Mouse (Mus musculus) midbrain, embryonic 11.5 days (tissue): ENCODE data around the gene Fam227a. TPM values are rescaled to one million over a fixed set of nuclear protein-coding genes. Genes with fewer than 3 reads are reported as not detected.
A peak's percentile ranks its signal among the peaks of the same experiment; 100 is the strongest.
"Not testable (repeated sequence)": the region's sequence is repeated elsewhere in the genome, so short reads cannot be mapped to it uniquely, and the experiment has no call there.

Source experiments
- ATAC-seq: fragments of 200-750 bp; cut with Nextera tagmentation; 2 replicates; pipeline ENCODE4 v1.8.0; 2017; ENCODE audit warnings: moderate TSS enrichment, moderate library complexity; ENCODE audit not compliant: low FRiP score
- DNase-seq: peaks from one replicate; pipeline ENCODE4 v3.0.0; 2015; ENCODE audit warnings: low spot score; ENCODE audit errors: missing footprints
- H3K27ac ChIP-seq: fragments of 300-500 bp; sonication (generic); 2 replicates; pipeline ENCODE4 v1.5.1; 2014; ENCODE audit warnings: low read depth, low read length
- H3K27me3 ChIP-seq: fragments of 300-500 bp; sonication (generic); 2 replicates; pipeline ENCODE4 v1.6.1; 2014; ENCODE audit warnings: mild to moderate bottlenecking, low read length, moderate library complexity, mixed read lengths; ENCODE audit not compliant: control insufficient read depth, insufficient read depth
- H3K36me3 ChIP-seq: fragments of 300-500 bp; sonication (generic); 2 replicates; pipeline ENCODE4 v1.6.1; 2014; ENCODE audit warnings: mild to moderate bottlenecking, low read length, moderate library complexity, mixed read lengths; ENCODE audit not compliant: control insufficient read depth, insufficient read depth
- H3K4me1 ChIP-seq: fragments of 300-500 bp; sonication (generic); 2 replicates; pipeline ENCODE4 v1.6.1; 2014; ENCODE audit warnings: low read length; ENCODE audit not compliant: control insufficient read depth, insufficient read depth
- H3K4me2 ChIP-seq: fragments of 300-500 bp; sonication (generic); 2 replicates; pipeline ENCODE4 v1.6.1; 2014; ENCODE audit warnings: mild to moderate bottlenecking, moderate library complexity
- H3K4me3 ChIP-seq: fragments of 300-500 bp; sonication (generic); 2 replicates; pipeline ENCODE4 v1.5.1; 2014; ENCODE audit warnings: low read depth, low read length
- H3K9ac ChIP-seq: fragments of 300-500 bp; sonication (generic); 2 replicates; pipeline ENCODE4 v1.6.1; 2014; ENCODE audit warnings: low read length
- H3K9me3 ChIP-seq: fragments of 300-500 bp; sonication (generic); 2 replicates; pipeline ENCODE4 v1.6.1; 2016; ENCODE audit warnings: low read length; ENCODE audit not compliant: control insufficient read depth
- WGBS: fragments of 180-500 bp; shearing (Covaris S2); extraction: QIAGEN DNeasy Blood & Tissue Kit; methylation state at CpG from one replicate; pipeline ENCODE4 v1.1.7; 2014; 5-methylcytosine and 5-hydroxymethylcytosine counted together
- polyA plus RNA-seq: library from polyadenylated mRNA; unstranded; fragments of >200 nt; fragmentation: Nextera tagmentation; extraction: Ambion mirVana; gene quantifications from 2 replicates; pipeline ENCODE4 v1.2.1, GENCODE M21; 2014

Gene Fam227a
- polyA plus RNA-seq, 1 experiment from 2014 or later: 3.7 TPM

- peak overlapping the region; percentile 84 for H3K9ac ChIP-seq
- H3K27me3 ChIP-seq: no peaks in the 10 kb centered on the region
- H3K4me3 ChIP-seq: peak overlapping the region; percentile 79
- no peaks in the 10 kb centered on the region for H3K9me3 ChIP-seq
- H3K27ac ChIP-seq: no peak overlapping the region
- H3K36me3 ChIP-seq: no peaks in the 10 kb centered on the region
- WGBS: 22% methylated on average over 15 of the region's 15 CpGs
- no peak for ATAC-seq
- H3K4me2 ChIP-seq: peak overlapping the region; percentile 66
- H3K4me1 ChIP-seq: peaks cover 27% of the 10 kb centered on the region
- no peak for DNase-seq
Observed at GRCm38 (mm10) chr15:79686046-79686869, 27.5 kb upstream of the Fam227a start.

- H3K9me3 ChIP-seq: no peaks in the 10 kb centered on the region
- H3K4me2 ChIP-seq: peak overlapping the region; percentile 66
- 62% methylated on average over 6 of the region's 6 CpGs for WGBS
- peaks cover 27% of the 10 kb centered on the region for H3K4me1 ChIP-seq
- H3K36me3 ChIP-seq: no peaks in the 10 kb centered on the region
- H3K4me3 ChIP-seq: peak overlapping the region; percentile 79; the same call in 1 of the 2 replicates
- H3K27me3 ChIP-seq: no peaks in the 10 kb centered on the region
- H3K27ac ChIP-seq: no peak overlapping the region
- H3K9ac ChIP-seq: peak overlapping the region; percentile 84; the same call in 1 of the 2 replicates
- ATAC-seq: no peak
- DNase-seq: no peak
Observed at GRCm38 (mm10) chr15:79685141-79685641, 26.4 kb upstream of the Fam227a start.

- DNase-seq (no peak), ATAC-seq (no peak)
- Histone ChIP-seq H3K4me3 (no peak overlapping the region), H3K4me2 (peak overlapping the region; percentile 66; the same call in 1 of the 2 replicates), H3K9ac (peak overlapping the region; percentile 2; the same call in 1 of the 2 replicates), H3K36me3 (no peaks in the 10 kb centered on the region), H3K27ac (no peak overlapping the region), H3K9me3 (no peaks in the 10 kb centered on the region), H3K4me1 (peaks cover 23% of the 10 kb centered on the region), H3K27me3 (no peaks in the 10 kb centered on the region)
- WGBS: 92% methylated on average over 6 of the region's 6 CpGs
Observed at GRCm38 (mm10) chr15:79684616-79685015, 25.9 kb upstream of the Fam227a start.

GRCm38 (mm10) chr15:79683707-79684465, 25.1 kb upstream of the Fam227a start:
- H3K9me3 ChIP-seq: no peaks in the 10 kb centered on the region
- no peak for ATAC-seq
- H3K4me1 ChIP-seq: peaks cover 21% of the 10 kb centered on the region
- no peak overlapping the region for H3K27ac ChIP-seq
- no peaks in the 10 kb centered on the region for H3K27me3 ChIP-seq
- peak overlapping the region; percentile 12; the same call in 1 of the 2 replicates for H3K9ac ChIP-seq
- DNase-seq: no peak
- H3K36me3 ChIP-seq: no peaks in the 10 kb centered on the region
- H3K4me2 ChIP-seq: no peak overlapping the region
- no peak overlapping the region for H3K4me3 ChIP-seq
- 78% methylated on average over 19 of the region's 19 CpGs for WGBS

GRCm38 (mm10) chr15:79683146-79683545, 24.4 kb upstream of the Fam227a start:
- H3K4me3 ChIP-seq: no peak overlapping the region
- peaks cover 18% of the 10 kb centered on the region for H3K4me1 ChIP-seq
- no peak overlapping the region for H3K4me2 ChIP-seq
- no peak for DNase-seq
- no peaks in the 10 kb centered on the region for H3K9me3 ChIP-seq
- H3K36me3 ChIP-seq: no peaks in the 10 kb centered on the region
- no peak overlapping the region for H3K27ac ChIP-seq
- 87% methylated on average over 6 of the region's 6 CpGs for WGBS
- no peaks in the 10 kb centered on the region for H3K27me3 ChIP-seq
- no peak overlapping the region for H3K9ac ChIP-seq
- no peak for ATAC-seq

GRCm38 (mm10) chr15:79681973-79682372, 23.2 kb upstream of the Fam227a start:
- Histone ChIP-seq H3K27me3 (no peaks in the 10 kb centered on the region), H3K4me2 (no peak overlapping the region), H3K4me1 (peaks cover 18% of the 10 kb centered on the region), H3K9me3 (no peaks in the 10 kb centered on the region), H3K27ac (no peak overlapping the region), H3K9ac (no peak overlapping the region), H3K4me3 (no peak overlapping the region), H3K36me3 (no peaks in the 10 kb centered on the region)
- WGBS: 85% methylated on average over 4 of the region's 4 CpGs
- DNase-seq (no peak), ATAC-seq (no peak)

GRCm38 (mm10) chr15:79677936-79678335, 19.2 kb upstream of the Fam227a start:
- no peak for ATAC-seq
- Histone ChIP-seq H3K9me3 (no peaks in the 10 kb centered on the region), H3K4me1 (no peaks in the 10 kb centered on the region), H3K9ac (no peak overlapping the region), H3K4me3 (no peak overlapping the region), H3K36me3 (peaks cover 13% of the 10 kb centered on the region; the same call in 1 of the 2 replicates), H3K27me3 (no peaks in the 10 kb centered on the region), H3K27ac (no peak overlapping the region), H3K4me2 (no peak overlapping the region)
- WGBS: 91% methylated on average over 2 of the region's 2 CpGs
- no peak for DNase-seq

GRCm38 (mm10) chr15:79671828-79672348, 13.1 kb upstream of the Fam227a start:
- WGBS: 93% methylated on average over 11 of the region's 11 CpGs
- H3K9ac ChIP-seq, ATAC-seq, H3K9me3 ChIP-seq, H3K27me3 ChIP-seq, H3K4me1 ChIP-seq, H3K27ac ChIP-seq, DNase-seq: not testable (repeated sequence)
- peak overlapping the region; percentile 93; the same call in 1 of the 2 replicates for H3K4me3 ChIP-seq
- H3K4me2 ChIP-seq: peak overlapping the region; percentile 68; the same call in 1 of the 2 replicates
- H3K36me3 ChIP-seq: peaks cover 17% of the 10 kb centered on the region; the same call in 1 of the 2 replicates
